Mouse (Mus musculus): Measurements from ENCODE around the gene Uncx.

DNA sequence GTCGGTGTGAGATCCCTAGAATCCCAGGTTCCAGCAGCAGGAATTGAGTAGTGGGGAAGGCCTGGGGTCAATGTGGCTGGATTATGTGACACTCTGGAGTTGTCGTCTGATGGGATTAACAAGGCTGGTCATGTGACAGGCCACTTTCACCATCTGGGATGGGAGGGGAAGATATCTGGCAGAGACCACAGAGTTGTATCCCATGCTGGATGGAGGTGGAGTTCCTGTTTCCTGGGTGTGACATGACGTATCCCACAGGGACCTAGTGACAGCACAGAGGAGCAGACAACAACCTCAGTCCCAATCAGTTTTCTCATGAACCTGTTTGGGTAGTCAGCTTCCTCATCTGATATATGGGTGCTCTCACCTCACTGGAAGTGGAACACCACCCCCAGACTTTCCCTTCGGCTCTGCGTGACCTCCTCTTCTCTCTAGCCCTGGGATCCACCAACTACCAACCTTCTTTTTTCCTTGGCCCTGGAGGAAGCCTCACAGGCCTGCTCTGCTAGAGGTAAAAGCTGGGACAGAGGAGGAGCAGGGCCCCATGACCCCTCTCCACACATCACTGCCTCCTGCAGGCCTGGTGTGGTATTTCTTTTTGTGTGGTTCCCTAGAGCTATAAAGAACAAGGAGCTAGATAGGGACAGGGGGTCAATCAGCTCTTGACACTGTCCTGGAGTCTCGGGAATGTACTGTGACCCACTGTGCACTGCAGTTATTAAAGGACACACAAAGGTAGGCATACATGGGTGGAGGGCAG is 23.5 kb downstream of the Uncx start:
- no peak for TF ChIP-seq POLR2A (IDR thresholded peaks at IDR 0.05; ENCODE audit: low read depth, low read length)
- TF ChIP-seq CTCF (IDR thresholded peaks at IDR 0.05; ENCODE audit: extremely low read depth, insufficient read depth, insufficient read length, insufficient replicate concordance), result no peak

Data from spleen, adult 2 months (tissue).